Mouse (Mus musculus): Measurements from ENCODE around the gene Cacna2d4. TPM values are rescaled to one million over a fixed set of nuclear protein-coding genes. Genes with fewer than 3 reads are reported as not detected.

Gene Cacna2d4
- not detected in 2 replicates for total RNA-seq (2014; fragmentation: Nextera tagmentation)
- total RNA-seq (2017), result 0.12 and 0.33 TPM in 2 replicates
- not detected in 2 replicates for polyA plus RNA-seq (2012)

GRCm38 (mm10) chr6:119236241-119236640 lies at the start of gene Cacna2d4:
Gene Cacna2d4, plus strand, starts transcription at chr6:119236526.
- Histone ChIP-seq H3K27me3 (ENCODE audit: insufficient read depth, low read length) (peaks cover 2% of the 10 kb centered on the region; the same call in 1 of the 2 replicates), H3K4me1 (ENCODE audit: insufficient read depth, low read depth, low read length) (no peaks in the 10 kb centered on the region), H3K9me3 (replicated peaks) (no peaks in the 10 kb centered on the region), H3K36me3 (replicated peaks) (no peaks in the 10 kb centered on the region), H3K4me3 (ENCODE audit: low read depth, low read length) (no peak within 1 kb of the TSS)
- no peak for TF ChIP-seq GATA2 (IDR thresholded peaks at IDR 0.05; ENCODE audit: borderline replicate concordance, low read depth, low read length)
- TF ChIP-seq GATA1 (IDR thresholded peaks at IDR 0.05; ENCODE audit: borderline replicate concordance, low read length), result no peak
- TF ChIP-seq POLR2AphosphoS5 (IDR thresholded peaks at IDR 0.05; ENCODE audit: insufficient replicate concordance, low read depth, low read length), result no peak
- no peak for TF ChIP-seq TAL1 (conservative IDR thresholded peaks at IDR 0.05; ENCODE audit: low read depth, low read length)
- no peak for TF ChIP-seq CTCF (IDR thresholded peaks at IDR 0.05; ENCODE audit: low read depth, low read length)
- ATAC-seq (ENCODE audit: extremely low read depth, insufficient number of reproducible peaks, low FRiP score, poor library complexity, severe bottlenecking) (no peak), DNase-seq (ENCODE audit: low spot score) (no peak)

DNA sequence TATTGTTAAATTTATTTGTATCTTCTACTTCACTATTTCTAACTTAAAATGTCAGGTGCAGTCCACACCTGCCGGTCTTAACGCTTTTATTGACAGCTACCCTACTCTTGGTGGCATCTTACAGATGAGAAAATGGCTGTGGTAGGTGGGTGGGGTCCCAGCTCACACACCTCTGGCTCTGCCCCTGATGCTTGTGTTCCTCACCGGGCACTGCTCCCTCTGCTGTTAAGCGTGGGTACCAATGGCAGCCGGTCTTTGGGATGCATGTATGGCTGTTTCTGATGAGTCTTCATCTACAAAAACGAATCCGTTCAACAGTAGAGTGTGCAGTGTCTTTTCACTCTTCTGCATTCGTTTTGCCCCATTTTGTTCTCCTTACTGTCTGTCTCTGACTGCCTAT lies 49.7 kb upstream of the Cacna2d4 start:
- H3K36me3 ChIP-seq (replicated peaks), result peaks cover 65% of the 10 kb centered on the region
- H3K27me3 ChIP-seq (ENCODE audit: insufficient read depth, low read length), result no peaks in the 10 kb centered on the region
- H3K4me3 ChIP-seq (ENCODE audit: low read depth, low read length), result no peak overlapping the region
- TF ChIP-seq GATA1 (IDR thresholded peaks at IDR 0.05; ENCODE audit: borderline replicate concordance, low read length), result no peak
- TF ChIP-seq CTCF (IDR thresholded peaks at IDR 0.05; ENCODE audit: low read depth, low read length), result no peak
- TF ChIP-seq TAL1 (conservative IDR thresholded peaks at IDR 0.05; ENCODE audit: low read depth, low read length), result no peak
- no peak for TF ChIP-seq GATA2 (IDR thresholded peaks at IDR 0.05; ENCODE audit: borderline replicate concordance, low read depth, low read length)
- TF ChIP-seq POLR2AphosphoS5 (IDR thresholded peaks at IDR 0.05; ENCODE audit: insufficient replicate concordance, low read depth, low read length), result no peak
- DNase-seq (ENCODE audit: low spot score) (no peak), ATAC-seq (ENCODE audit: extremely low read depth, insufficient number of reproducible peaks, low FRiP score, poor library complexity, severe bottlenecking) (no peak)
- no peaks in the 10 kb centered on the region for H3K9me3 ChIP-seq (replicated peaks)
- H3K4me1 ChIP-seq (ENCODE audit: insufficient read depth, low read depth, low read length), result no peaks in the 10 kb centered on the region

- ATAC-seq (ENCODE audit: extremely low read depth, insufficient number of reproducible peaks, low FRiP score, poor library complexity, severe bottlenecking), result no peak
- no peak for DNase-seq (ENCODE audit: low spot score)
- Histone ChIP-seq H3K4me1 (ENCODE audit: insufficient read depth, low read depth, low read length) (no peaks in the 10 kb centered on the region), H3K36me3 (replicated peaks) (peaks cover 69% of the 10 kb centered on the region), H3K9me3 (replicated peaks) (no peaks in the 10 kb centered on the region), H3K4me3 (ENCODE audit: low read depth, low read length) (no peak overlapping the region), H3K27me3 (ENCODE audit: insufficient read depth, low read length) (no peaks in the 10 kb centered on the region)
- TF ChIP-seq GATA1 (IDR thresholded peaks at IDR 0.05; ENCODE audit: borderline replicate concordance, low read length) (no peak), POLR2AphosphoS5 (IDR thresholded peaks at IDR 0.05; ENCODE audit: insufficient replicate concordance, low read depth, low read length) (no peak), CTCF (IDR thresholded peaks at IDR 0.05; ENCODE audit: low read depth, low read length) (no peak), GATA2 (IDR thresholded peaks at IDR 0.05; ENCODE audit: borderline replicate concordance, low read depth, low read length) (no peak), TAL1 (conservative IDR thresholded peaks at IDR 0.05; ENCODE audit: low read depth, low read length) (no peak)
These were observed 48.7 kb upstream of the Cacna2d4 start for GRCm38 (mm10) chr6:119187631-119188030.

- no peak overlapping the region for H3K4me3 ChIP-seq (ENCODE audit: low read depth, low read length)
- H3K36me3 ChIP-seq (replicated peaks), result peaks cover 68% of the 10 kb centered on the region
- H3K27me3 ChIP-seq (ENCODE audit: insufficient read depth, low read length), result no peaks in the 10 kb centered on the region
- TF ChIP-seq CTCF (IDR thresholded peaks at IDR 0.05; ENCODE audit: low read depth, low read length), result no peak
- no peak for TF ChIP-seq GATA2 (IDR thresholded peaks at IDR 0.05; ENCODE audit: borderline replicate concordance, low read depth, low read length)
- ATAC-seq (ENCODE audit: extremely low read depth, insufficient number of reproducible peaks, low FRiP score, poor library complexity, severe bottlenecking) (no peak), DNase-seq (ENCODE audit: low spot score) (no peak)
- no peaks in the 10 kb centered on the region for H3K9me3 ChIP-seq (replicated peaks)
- no peaks in the 10 kb centered on the region for H3K4me1 ChIP-seq (ENCODE audit: insufficient read depth, low read depth, low read length)
These were observed 44.8 kb upstream of the Cacna2d4 start for GRCm38 (mm10) chr6:119191478-119191877.

DNA sequence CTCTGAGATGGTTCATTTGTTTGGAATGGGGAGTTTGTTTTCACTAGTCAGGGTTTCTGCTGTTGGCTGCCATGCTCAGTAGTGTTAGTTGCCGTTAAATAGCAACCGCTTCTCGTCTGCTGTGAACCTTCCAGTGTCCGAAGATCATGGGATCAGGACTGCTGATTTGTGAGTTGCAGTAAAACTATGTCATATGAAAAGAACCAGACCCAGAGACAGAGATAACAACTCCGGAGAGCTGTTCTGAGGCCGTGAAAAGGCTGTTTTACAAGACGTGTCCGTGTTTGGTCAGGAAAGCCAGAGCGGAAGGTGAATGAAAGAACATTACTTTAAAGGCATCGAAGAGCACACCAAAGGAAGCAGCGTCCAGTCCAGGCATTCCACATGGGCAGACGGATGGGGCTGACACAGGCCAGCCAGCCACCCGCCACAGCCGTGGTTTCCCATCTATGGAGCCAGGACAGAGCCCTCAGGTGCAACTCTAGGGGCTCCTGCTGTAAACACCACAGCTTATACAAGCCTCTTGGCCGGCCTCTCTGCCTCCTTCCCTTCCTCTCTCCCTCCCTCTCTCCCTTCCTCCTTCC lies 42.7 kb upstream of the Cacna2d4 start:
- Histone ChIP-seq H3K9me3 (replicated peaks) (no peaks in the 10 kb centered on the region), H3K36me3 (replicated peaks) (peaks cover 54% of the 10 kb centered on the region), H3K4me3 (ENCODE audit: low read depth, low read length) (no peak overlapping the region), H3K4me1 (ENCODE audit: insufficient read depth, low read depth, low read length) (no peaks in the 10 kb centered on the region), H3K27me3 (ENCODE audit: insufficient read depth, low read length) (no peaks in the 10 kb centered on the region)
- no peak for DNase-seq (ENCODE audit: low spot score)
- no peak for ATAC-seq (ENCODE audit: extremely low read depth, insufficient number of reproducible peaks, low FRiP score, poor library complexity, severe bottlenecking)
- TF ChIP-seq TAL1 (conservative IDR thresholded peaks at IDR 0.05; ENCODE audit: low read depth, low read length) (no peak), POLR2AphosphoS5 (IDR thresholded peaks at IDR 0.05; ENCODE audit: insufficient replicate concordance, low read depth, low read length) (no peak), GATA2 (IDR thresholded peaks at IDR 0.05; ENCODE audit: borderline replicate concordance, low read depth, low read length) (no peak), GATA1 (IDR thresholded peaks at IDR 0.05; ENCODE audit: borderline replicate concordance, low read length) (no peak)

DNA sequence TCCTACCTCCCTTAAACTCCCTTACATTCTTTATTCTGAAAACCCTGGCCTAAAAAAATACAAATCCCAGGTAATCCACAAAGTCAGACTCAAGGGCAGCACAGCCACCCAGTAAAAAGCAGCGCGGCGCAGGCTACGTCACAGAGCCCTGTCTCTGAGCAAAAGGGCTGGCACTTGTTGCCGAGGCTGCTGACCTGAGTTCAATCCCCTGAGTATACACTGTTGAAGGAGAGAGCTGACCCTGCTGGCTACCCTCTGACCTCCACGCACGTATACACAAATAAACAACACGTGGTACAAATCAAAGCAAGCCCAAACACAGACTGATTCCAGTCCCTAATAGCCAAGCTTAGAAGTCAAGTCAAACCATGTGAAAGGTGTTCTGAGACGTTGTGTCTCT lies 42.2 kb upstream of the Cacna2d4 start:
- no peak overlapping the region for H3K4me3 ChIP-seq (ENCODE audit: low read depth, low read length)
- H3K9me3 ChIP-seq (replicated peaks), result no peaks in the 10 kb centered on the region
- TF ChIP-seq TAL1 (conservative IDR thresholded peaks at IDR 0.05; ENCODE audit: low read depth, low read length) (no peak), GATA2 (IDR thresholded peaks at IDR 0.05; ENCODE audit: borderline replicate concordance, low read depth, low read length) (no peak), CTCF (IDR thresholded peaks at IDR 0.05; ENCODE audit: low read depth, low read length) (no peak), GATA1 (IDR thresholded peaks at IDR 0.05; ENCODE audit: borderline replicate concordance, low read length) (no peak), POLR2AphosphoS5 (IDR thresholded peaks at IDR 0.05; ENCODE audit: insufficient replicate concordance, low read depth, low read length) (no peak)
- no peaks in the 10 kb centered on the region for H3K27me3 ChIP-seq (ENCODE audit: insufficient read depth, low read length)
- peaks cover 53% of the 10 kb centered on the region for H3K36me3 ChIP-seq (replicated peaks)
- DNase-seq (ENCODE audit: low spot score) (no peak), ATAC-seq (ENCODE audit: extremely low read depth, insufficient number of reproducible peaks, low FRiP score, poor library complexity, severe bottlenecking) (no peak)
- no peaks in the 10 kb centered on the region for H3K4me1 ChIP-seq (ENCODE audit: insufficient read depth, low read depth, low read length)

Data from G1E (cell line).